Mouse (Mus musculus) heart, embryonic 13.5 days (tissue): Measurements from ENCODE around the gene Filip1. TPM values are rescaled to one million over a fixed set of nuclear protein-coding genes. Genes with fewer than 3 reads are reported as not detected.

ENCODE experiments used
- ATAC-seq: fragments of 200-750 bp; cut with Nextera tagmentation; 2 replicates; pipeline ENCODE4 v1.8.0; 2017; ENCODE audit warnings: moderate TSS enrichment; ENCODE audit not compliant: insufficient number of reproducible peaks, low FRiP score, low TSS enrichment; ENCODE audit errors: extremely low read depth
- H3K27ac ChIP-seq: fragments of 300-500 bp; sonication (generic); replicated peaks from 2 replicates; pipeline ENCODE4 v1.5.1; 2015; ENCODE audit warnings: moderate library complexity, mild to moderate bottlenecking, inconsistent platforms
- H3K27me3 ChIP-seq: fragments of 300-500 bp; sonication (generic); replicated peaks from 2 replicates; pipeline ENCODE4 v1.6.1; 2015; ENCODE audit warnings: mild to moderate bottlenecking, inconsistent platforms
- H3K36me3 ChIP-seq: fragments of 300-500 bp; sonication (generic); 2 replicates; pipeline ENCODE4 v1.6.1; 2015; ENCODE audit warnings: mild to moderate bottlenecking, inconsistent platforms
- H3K4me1 ChIP-seq: fragments of 300-500 bp; sonication (generic); 2 replicates; pipeline ENCODE4 v1.6.1; 2015; ENCODE audit warnings: inconsistent platforms
- H3K4me2 ChIP-seq: fragments of 300-500 bp; sonication (generic); 2 replicates; pipeline ENCODE4 v1.6.1; 2015; ENCODE audit warnings: inconsistent platforms, mild to moderate bottlenecking, moderate library complexity
- H3K4me3 ChIP-seq: fragments of 300-500 bp; sonication (generic); 2 replicates; pipeline ENCODE4 v1.5.1; 2015; ENCODE audit warnings: moderate library complexity, mild to moderate bottlenecking, inconsistent platforms
- H3K9ac ChIP-seq: fragments of 300-500 bp; sonication (generic); 2 replicates; pipeline ENCODE4 v1.6.1; 2015; ENCODE audit warnings: inconsistent platforms, mild to moderate bottlenecking, moderate library complexity
- H3K9me3 ChIP-seq: fragments of 300-500 bp; sonication (generic); 2 replicates; pipeline ENCODE4 v1.6.1; 2016; ENCODE audit warnings: inconsistent platforms
- WGBS: fragments of 180-500 bp; shearing (Covaris S2); methylation state at CpG from one replicate; pipeline ENCODE4 v1.1.7; 2015; ENCODE audit warnings: mixed read lengths; 5-methylcytosine and 5-hydroxymethylcytosine counted together
- polyA plus RNA-seq: library from polyadenylated mRNA; unstranded; fragments of >200 nt; fragmentation: Nextera tagmentation; extraction: Ambion mirVana; gene quantifications from 2 replicates; pipeline ENCODE4 v1.2.1, GENCODE M21; 2015

Gene Filip1
- polyA plus RNA-seq, 1 experiment from 2014 or later = 27.3 TPM

GRCm38 (mm10) chr9:79865998-79866397 is 146.7 kb downstream of the Filip1 start:
- Histone ChIP-seq H3K4me3 (no peak overlapping the region), H3K36me3 (no peaks in the 10 kb centered on the region), H3K27me3 (no peaks in the 10 kb centered on the region), H3K4me2 (no peak overlapping the region), H3K9me3 (no peaks in the 10 kb centered on the region), H3K27ac (no peak overlapping the region), H3K9ac (no peak overlapping the region), H3K4me1 (peaks cover 14% of the 10 kb centered on the region)
- ATAC-seq = no peak
- WGBS = 69% methylated on average over 7 of the region's 7 CpGs

- Histone ChIP-seq H3K9me3 (no peaks in the 10 kb centered on the region), H3K4me2 (no peak overlapping the region), H3K9ac (no peak overlapping the region), H3K4me3 (no peak overlapping the region), H3K36me3 (peaks cover 11% of the 10 kb centered on the region; the same call in 1 of the 2 replicates), H3K4me1 (peaks cover under 1% of the 10 kb centered on the region; the same call in 1 of the 2 replicates), H3K27ac (no peak overlapping the region), H3K27me3 (no peaks in the 10 kb centered on the region)
- 54% methylated on average over 6 of the region's 6 CpGs for WGBS
- ATAC-seq = no peak
These were observed 150.1 kb downstream of the Filip1 start for GRCm38 (mm10) chr9:79862544-79862943.

- Histone ChIP-seq H3K27me3 (no peaks in the 10 kb centered on the region), H3K4me2 (no peak overlapping the region), H3K9me3 (peaks cover 9% of the 10 kb centered on the region; the same call in 1 of the 2 replicates), H3K36me3 (peaks cover 37% of the 10 kb centered on the region), H3K9ac (no peak overlapping the region), H3K4me1 (0 out of 2 replicates have a peak, but pooled peaks cover 6% of the 10 kb centered on the region), H3K4me3 (no peak overlapping the region), H3K27ac (no peak overlapping the region)
- ATAC-seq = no peak
These were observed 165.6 kb downstream of the Filip1 start for GRCm38 (mm10) chr9:79847099-79847498.

- WGBS = 76% methylated on average over 6 of the region's 6 CpGs
These were observed 170.0 kb downstream of the Filip1 start for GRCm38 (mm10) chr9:79842615-79843014.

GRCm38 (mm10) chr9:79842028-79842427 is 170.6 kb downstream of the Filip1 start:
- Histone ChIP-seq H3K27ac (no peak overlapping the region), H3K9ac (no peak overlapping the region)

More at GRCm38 (mm10) chr9:79842615-79843014, 170.0 kb downstream of the Filip1 start:
- 0 out of 2 replicates have a peak, but pooled peaks cover 6% of the 10 kb centered on the region for H3K4me1 ChIP-seq
- no peak overlapping the region for H3K9ac ChIP-seq
- no peak overlapping the region for H3K4me2 ChIP-seq
- H3K4me3 ChIP-seq = no peak overlapping the region
- ATAC-seq = no peak
- peaks cover 28% of the 10 kb centered on the region for H3K36me3 ChIP-seq
- H3K9me3 ChIP-seq = peaks cover 9% of the 10 kb centered on the region; the same call in 1 of the 2 replicates
- no peak overlapping the region for H3K27ac ChIP-seq
- H3K27me3 ChIP-seq = no peaks in the 10 kb centered on the region

GRCm38 (mm10) chr9:79831294-79831693 is 181.4 kb downstream of the Filip1 start:
- Histone ChIP-seq H3K4me3 (no peak overlapping the region), H3K4me1 (peaks cover 19% of the 10 kb centered on the region), H3K36me3 (no peaks in the 10 kb centered on the region), H3K4me2 (no peak overlapping the region), H3K9ac (no peak overlapping the region), H3K27ac (no peak overlapping the region), H3K9me3 (no peaks in the 10 kb centered on the region), H3K27me3 (no peaks in the 10 kb centered on the region)
- 83% methylated on average over 1 of the region's 1 CpGs for WGBS
- ATAC-seq = no peak

More at GRCm38 (mm10) chr9:79842028-79842427, 170.6 kb downstream of the Filip1 start:
- ATAC-seq = no peak
- Histone ChIP-seq H3K4me2 (no peak overlapping the region), H3K9me3 (peaks cover 9% of the 10 kb centered on the region; the same call in 1 of the 2 replicates), H3K4me1 (0 out of 2 replicates have a peak, but pooled peaks cover 6% of the 10 kb centered on the region), H3K36me3 (peaks cover 27% of the 10 kb centered on the region), H3K4me3 (no peak overlapping the region), H3K27me3 (no peaks in the 10 kb centered on the region)

GRCm38 (mm10) chr9:79830874-79831273 is 181.8 kb downstream of the Filip1 start:
- Histone ChIP-seq H3K36me3 (no peaks in the 10 kb centered on the region), H3K4me2 (no peak overlapping the region), H3K27me3 (no peaks in the 10 kb centered on the region), H3K27ac (no peak overlapping the region), H3K9ac (0 out of 2 replicates have a peak overlapping the region, but pooled peaks have one; percentile 30), H3K9me3 (no peaks in the 10 kb centered on the region), H3K4me3 (no peak overlapping the region), H3K4me1 (peaks cover 19% of the 10 kb centered on the region)
- no peak for ATAC-seq
- 46% methylated on average over 4 of the region's 4 CpGs for WGBS

GRCm38 (mm10) chr9:79829842-79830800 is 182.5 kb downstream of the Filip1 start:
- H3K27me3 ChIP-seq = no peaks in the 10 kb centered on the region
- 51% methylated on average over 23 of the region's 23 CpGs for WGBS
- H3K4me1 ChIP-seq = peaks cover 19% of the 10 kb centered on the region
- ATAC-seq = no peak
- H3K4me3 ChIP-seq = peak overlapping the region; percentile 5; the same call in 1 of the 2 replicates
- H3K9me3 ChIP-seq = no peaks in the 10 kb centered on the region
- H3K9ac ChIP-seq = no peak overlapping the region
- peak overlapping the region; percentile 49 for H3K4me2 ChIP-seq
- H3K27ac ChIP-seq = 0 out of 2 replicates have a peak overlapping the region, but pooled peaks have one; percentile 41
- H3K36me3 ChIP-seq = no peaks in the 10 kb centered on the region

- Histone ChIP-seq H3K9ac (no peak overlapping the region), H3K4me2 (no peak overlapping the region), H3K9me3 (no peaks in the 10 kb centered on the region), H3K27ac (no peak overlapping the region), H3K27me3 (no peaks in the 10 kb centered on the region), H3K4me1 (peaks cover 19% of the 10 kb centered on the region), H3K4me3 (no peak overlapping the region), H3K36me3 (no peaks in the 10 kb centered on the region)
- WGBS = 64% methylated on average over 2 of the region's 2 CpGs
- ATAC-seq = no peak
These were observed 185.6 kb downstream of the Filip1 start for GRCm38 (mm10) chr9:79827072-79827471.

GRCm38 (mm10) chr9:79825526-79825925 is 187.1 kb downstream of the Filip1 start:
- no peak for ATAC-seq
- Histone ChIP-seq H3K27me3 (no peaks in the 10 kb centered on the region), H3K4me1 (peaks cover 9% of the 10 kb centered on the region), H3K36me3 (peaks cover under 1% of the 10 kb centered on the region; the same call in 1 of the 2 replicates), H3K4me2 (no peak overlapping the region), H3K4me3 (no peak overlapping the region), H3K27ac (no peak overlapping the region), H3K9me3 (no peaks in the 10 kb centered on the region), H3K9ac (no peak overlapping the region)
- WGBS = 86% methylated on average over 7 of the region's 7 CpGs

- Histone ChIP-seq H3K27me3 (no peaks in the 10 kb centered on the region), H3K27ac (no peak overlapping the region), H3K4me1 (no peaks in the 10 kb centered on the region), H3K4me2 (no peak overlapping the region), H3K36me3 (peaks cover 17% of the 10 kb centered on the region), H3K9me3 (no peaks in the 10 kb centered on the region), H3K9ac (no peak overlapping the region), H3K4me3 (no peak overlapping the region)
- ATAC-seq = no peak
- 81% methylated on average over 2 of the region's 2 CpGs for WGBS
These were observed 188.8 kb downstream of the Filip1 start for GRCm38 (mm10) chr9:79823856-79824255.
